Mouse (Mus musculus): ENCODE data around the gene Pcyt1a. TPM values are rescaled to one million over a fixed set of nuclear protein-coding genes. Genes with fewer than 3 reads are reported as not detected.

The Pcyt1a gene
- polyA plus RNA-seq, 1 experiment, result 14.3 TPM

DNA sequence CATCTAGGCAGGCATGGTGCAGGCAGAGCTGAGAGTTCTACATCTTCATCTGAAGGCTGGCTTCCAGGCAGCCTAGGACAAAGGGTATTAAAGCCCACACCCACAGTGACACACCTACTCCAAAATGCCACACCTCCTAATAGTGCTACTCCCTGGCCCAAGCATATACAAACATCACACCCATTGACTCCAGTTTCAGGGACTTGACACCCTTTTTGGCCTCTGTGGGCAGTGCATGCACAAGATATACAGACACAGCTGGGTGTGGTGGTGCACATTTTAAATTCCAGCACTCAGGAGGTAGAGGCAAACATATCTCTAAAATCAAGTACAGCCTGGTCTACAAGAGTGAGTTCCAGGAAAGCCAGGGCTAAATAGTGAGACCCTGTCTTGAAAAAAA lies 25.4 kb downstream of the Pcyt1a start:
- no peaks in the 10 kb centered on the region for H3K79me3 ChIP-seq (ENCODE audit: low read depth)
- TF ChIP-seq CTCF (IDR thresholded peaks at IDR 0.05; ENCODE audit: control insufficient read depth, insufficient read depth, insufficient read length) (no peak), FOSL1 (IDR thresholded peaks at IDR 0.05; ENCODE audit: insufficient read depth, low read length, poor library complexity, severe bottlenecking) (no peak), USF1 (IDR thresholded peaks at IDR 0.05; ENCODE audit: low read depth) (no peak)
- H3ac ChIP-seq (ENCODE audit: control insufficient read depth, insufficient read length, low read depth), result no peak overlapping the region
- no peak overlapping the region for H3K4me3 ChIP-seq (ENCODE audit: insufficient read depth, poor library complexity, severe bottlenecking)
- no peaks in the 10 kb centered on the region for H3K27me3 ChIP-seq (ENCODE audit: control insufficient read depth, insufficient read depth, insufficient read length)
- no peaks in the 10 kb centered on the region for H3K79me2 ChIP-seq (ENCODE audit: control insufficient read depth, insufficient read depth)
- H3K36me3 ChIP-seq (ENCODE audit: control insufficient read depth, insufficient read depth), result peaks cover 8% of the 10 kb centered on the region

DNA sequence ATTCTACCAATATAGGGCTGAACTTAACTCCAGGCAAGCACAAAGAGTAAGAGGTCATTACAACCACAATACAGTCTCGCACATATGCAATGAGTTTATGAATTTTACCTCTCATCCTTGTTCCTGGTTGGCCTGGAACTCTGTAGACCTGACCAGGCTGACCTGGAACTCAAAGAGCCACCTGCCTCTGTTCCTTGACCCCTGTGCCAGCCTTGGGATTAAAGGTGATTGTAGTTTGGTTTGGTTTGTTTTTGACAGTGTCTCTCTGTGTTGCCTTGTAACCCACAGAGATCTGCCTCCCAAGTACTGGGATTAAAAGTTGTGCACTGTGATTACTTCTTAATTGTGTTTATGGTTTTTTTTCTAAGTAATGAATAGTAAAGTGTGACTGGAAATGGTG lies 26.0 kb downstream of the Pcyt1a start:
- TF ChIP-seq MAX (IDR thresholded peaks at IDR 0.05) (no peak), MYOG (IDR thresholded peaks at IDR 0.05; ENCODE audit: control insufficient read depth, extremely low read depth, insufficient read length) (no peak), MYOD1 (IDR thresholded peaks at IDR 0.05; ENCODE audit: control insufficient read depth, insufficient read length, low read depth) (no peak), USF1 (IDR thresholded peaks at IDR 0.05; ENCODE audit: low read depth) (no peak), FOSL1 (IDR thresholded peaks at IDR 0.05; ENCODE audit: insufficient read depth, low read length, poor library complexity, severe bottlenecking) (no peak), CTCF (IDR thresholded peaks at IDR 0.05; ENCODE audit: control insufficient read depth, insufficient read depth, insufficient read length) (no peak), CEBPB (IDR thresholded peaks at IDR 0.05; ENCODE audit: low read depth) (no peak)
- Histone ChIP-seq H3K79me2 (ENCODE audit: control insufficient read depth, insufficient read depth) (no peaks in the 10 kb centered on the region), H3K4me3 (ENCODE audit: insufficient read depth, poor library complexity, severe bottlenecking) (no peak overlapping the region), H3K36me3 (ENCODE audit: control insufficient read depth, insufficient read depth) (peaks cover 8% of the 10 kb centered on the region), H3K27me3 (ENCODE audit: control insufficient read depth, insufficient read depth, insufficient read length) (no peaks in the 10 kb centered on the region), H3ac (ENCODE audit: control insufficient read depth, insufficient read length, low read depth) (no peak overlapping the region), H3K79me3 (ENCODE audit: low read depth) (no peaks in the 10 kb centered on the region)

DNA sequence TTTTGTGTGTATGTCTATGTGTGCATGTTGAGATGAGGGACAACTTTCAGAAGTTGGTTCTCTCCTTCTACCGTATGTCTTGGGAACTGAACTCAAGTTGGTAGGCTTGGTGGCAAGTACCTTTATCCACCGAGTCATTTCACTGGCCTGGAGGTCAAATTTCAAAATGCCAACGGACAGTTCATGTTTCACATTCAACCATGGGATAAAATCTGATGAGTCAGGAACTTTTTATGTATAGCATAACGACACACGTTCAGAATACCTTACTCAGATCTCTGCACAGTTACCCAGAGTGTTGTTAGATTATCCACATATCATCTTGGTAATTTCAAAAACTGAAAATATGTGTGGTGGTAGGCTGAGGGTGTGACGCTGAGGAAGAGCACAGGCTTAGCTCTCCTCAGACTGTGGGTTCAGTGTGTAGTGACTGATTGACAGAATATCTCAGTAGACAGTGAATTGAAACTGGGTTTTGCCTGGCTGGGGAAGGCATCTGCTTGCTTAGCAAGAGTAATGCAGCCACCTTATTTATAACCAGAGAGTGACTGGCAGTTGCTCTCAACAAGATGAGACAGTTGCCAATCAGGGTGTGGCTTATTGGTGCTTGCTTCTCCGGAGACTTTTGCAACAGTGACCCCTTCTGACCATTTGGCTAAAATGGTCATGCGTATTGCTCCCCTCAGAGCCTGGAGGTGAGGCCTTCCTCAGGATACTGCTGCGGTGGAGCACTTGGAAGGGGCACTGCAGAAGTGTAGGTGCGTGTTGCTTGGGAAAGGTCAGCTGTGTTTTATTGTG lies 27.1 kb downstream of the Pcyt1a start:
- TF ChIP-seq CTCF (IDR thresholded peaks at IDR 0.05; ENCODE audit: control insufficient read depth, insufficient read depth, insufficient read length) (peak; percentile 8), MYOD1 (IDR thresholded peaks at IDR 0.05; ENCODE audit: control insufficient read depth, insufficient read length, low read depth) (no peak), FOSL1 (IDR thresholded peaks at IDR 0.05; ENCODE audit: insufficient read depth, low read length, poor library complexity, severe bottlenecking) (no peak), CEBPB (IDR thresholded peaks at IDR 0.05; ENCODE audit: low read depth) (no peak), USF1 (IDR thresholded peaks at IDR 0.05; ENCODE audit: low read depth) (no peak)
- no peaks in the 10 kb centered on the region for H3K79me3 ChIP-seq (ENCODE audit: low read depth)
- no peaks in the 10 kb centered on the region for H3K27me3 ChIP-seq (ENCODE audit: control insufficient read depth, insufficient read depth, insufficient read length)
- peaks cover 7% of the 10 kb centered on the region for H3K36me3 ChIP-seq (ENCODE audit: control insufficient read depth, insufficient read depth)
- no peak overlapping the region for H3K4me3 ChIP-seq (ENCODE audit: insufficient read depth, poor library complexity, severe bottlenecking)
- no peaks in the 10 kb centered on the region for H3K79me2 ChIP-seq (ENCODE audit: control insufficient read depth, insufficient read depth)
- no peak overlapping the region for H3ac ChIP-seq (ENCODE audit: control insufficient read depth, insufficient read length, low read depth)

DNA sequence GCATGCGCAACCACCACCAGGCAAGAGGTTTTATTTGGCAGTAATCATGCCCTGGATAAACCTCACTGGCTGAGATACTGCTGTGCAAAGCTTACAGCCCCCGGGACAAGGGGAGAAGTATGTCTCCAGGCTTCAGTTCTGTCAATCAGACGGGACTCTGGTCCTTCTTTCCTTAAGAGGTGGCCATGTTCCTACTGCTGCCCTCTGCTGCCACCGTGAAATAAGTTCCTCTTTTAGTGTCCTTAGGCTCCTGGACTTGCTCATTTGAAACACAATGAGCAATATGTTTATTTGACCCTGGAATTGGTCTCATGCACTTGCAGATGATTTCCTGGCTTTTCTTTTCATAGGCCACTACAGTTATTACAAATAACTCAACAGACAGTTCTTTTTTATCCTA lies 29.8 kb downstream of the Pcyt1a start:
- Histone ChIP-seq H3K79me2 (ENCODE audit: control insufficient read depth, insufficient read depth) (no peaks in the 10 kb centered on the region), H3K79me3 (ENCODE audit: low read depth) (no peaks in the 10 kb centered on the region), H3K36me3 (ENCODE audit: control insufficient read depth, insufficient read depth) (no peaks in the 10 kb centered on the region), H3K4me3 (ENCODE audit: insufficient read depth, poor library complexity, severe bottlenecking) (no peak overlapping the region), H3K27me3 (ENCODE audit: control insufficient read depth, insufficient read depth, insufficient read length) (no peaks in the 10 kb centered on the region), H3ac (ENCODE audit: control insufficient read depth, insufficient read length, low read depth) (no peak overlapping the region)
- TF ChIP-seq MYOG (IDR thresholded peaks at IDR 0.05; ENCODE audit: control insufficient read depth, extremely low read depth, insufficient read length) (no peak), CTCF (IDR thresholded peaks at IDR 0.05; ENCODE audit: control insufficient read depth, insufficient read depth, insufficient read length) (no peak), CEBPB (IDR thresholded peaks at IDR 0.05; ENCODE audit: low read depth) (no peak), USF1 (IDR thresholded peaks at IDR 0.05; ENCODE audit: low read depth) (no peak), FOSL1 (IDR thresholded peaks at IDR 0.05; ENCODE audit: insufficient read depth, low read length, poor library complexity, severe bottlenecking) (no peak), MAX (IDR thresholded peaks at IDR 0.05) (no peak), MYOD1 (IDR thresholded peaks at IDR 0.05; ENCODE audit: control insufficient read depth, insufficient read length, low read depth) (no peak)

DNA sequence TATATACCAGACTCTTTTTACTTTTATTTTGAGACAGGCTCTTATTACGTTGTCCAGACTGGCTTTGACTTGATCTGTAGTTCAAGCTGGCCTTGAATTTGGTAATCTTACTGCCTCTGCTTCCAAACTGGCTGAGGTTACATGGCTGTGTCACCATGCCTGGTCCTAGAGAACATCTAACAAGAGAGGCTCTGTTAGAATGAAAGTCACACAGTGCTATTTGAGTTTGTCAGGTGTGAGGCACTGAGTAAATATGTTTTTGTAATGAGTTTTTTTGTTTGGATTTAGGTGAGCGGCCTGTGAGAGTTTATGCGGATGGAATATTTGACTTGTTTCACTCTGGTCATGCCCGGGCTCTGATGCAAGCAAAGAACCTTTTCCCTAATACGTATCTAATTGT lies 31.0 kb downstream of the Pcyt1a start:
- no peak overlapping the region for H3ac ChIP-seq (ENCODE audit: control insufficient read depth, insufficient read length, low read depth)
- no peaks in the 10 kb centered on the region for H3K79me2 ChIP-seq (ENCODE audit: control insufficient read depth, insufficient read depth)
- no peak overlapping the region for H3K4me3 ChIP-seq (ENCODE audit: insufficient read depth, poor library complexity, severe bottlenecking)
- no peaks in the 10 kb centered on the region for H3K79me3 ChIP-seq (ENCODE audit: low read depth)
- H3K36me3 ChIP-seq (ENCODE audit: control insufficient read depth, insufficient read depth), result no peaks in the 10 kb centered on the region
- TF ChIP-seq MYOD1 (IDR thresholded peaks at IDR 0.05; ENCODE audit: control insufficient read depth, insufficient read length, low read depth) (no peak), USF1 (IDR thresholded peaks at IDR 0.05; ENCODE audit: low read depth) (no peak), MYOG (IDR thresholded peaks at IDR 0.05; ENCODE audit: control insufficient read depth, extremely low read depth, insufficient read length) (no peak), MAX (IDR thresholded peaks at IDR 0.05) (no peak), CEBPB (IDR thresholded peaks at IDR 0.05; ENCODE audit: low read depth) (no peak), FOSL1 (IDR thresholded peaks at IDR 0.05; ENCODE audit: insufficient read depth, low read length, poor library complexity, severe bottlenecking) (no peak), CTCF (IDR thresholded peaks at IDR 0.05; ENCODE audit: control insufficient read depth, insufficient read depth, insufficient read length) (no peak)
- H3K27me3 ChIP-seq (ENCODE audit: control insufficient read depth, insufficient read depth, insufficient read length), result no peaks in the 10 kb centered on the region

DNA sequence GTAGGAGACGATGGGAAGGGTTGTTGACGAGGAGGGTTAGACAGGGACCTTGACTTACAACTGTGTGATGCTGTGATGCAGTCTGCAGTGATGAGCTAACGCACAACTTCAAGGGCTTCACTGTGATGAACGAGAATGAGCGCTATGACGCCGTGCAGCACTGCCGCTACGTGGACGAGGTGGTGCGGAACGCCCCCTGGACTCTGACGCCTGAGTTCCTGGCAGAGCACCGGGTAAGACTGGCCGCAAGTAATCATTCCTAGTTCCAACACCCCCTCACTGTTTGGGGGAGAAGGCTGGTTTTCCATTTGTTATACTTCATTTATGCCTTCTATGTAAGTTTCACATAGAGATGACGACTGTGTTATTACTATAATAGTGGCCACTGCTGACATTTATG lies 32.2 kb downstream of the Pcyt1a start:
- Histone ChIP-seq H3K27me3 (ENCODE audit: control insufficient read depth, insufficient read depth, insufficient read length) (no peaks in the 10 kb centered on the region), H3K36me3 (ENCODE audit: control insufficient read depth, insufficient read depth) (peaks cover 12% of the 10 kb centered on the region), H3ac (ENCODE audit: control insufficient read depth, insufficient read length, low read depth) (no peak overlapping the region), H3K79me3 (ENCODE audit: low read depth) (no peaks in the 10 kb centered on the region), H3K4me3 (ENCODE audit: insufficient read depth, poor library complexity, severe bottlenecking) (no peak overlapping the region), H3K79me2 (ENCODE audit: control insufficient read depth, insufficient read depth) (no peaks in the 10 kb centered on the region)
- no peak for TF ChIP-seq MYOD1 (IDR thresholded peaks at IDR 0.05; ENCODE audit: control insufficient read depth, insufficient read length, low read depth)

Measured in C2C12 (cell line).